Mouse (Mus musculus) B cell, adult 67 days (primary cell): ENCODE data around the gene Olfr1145. TPM values are rescaled to one million over a fixed set of nuclear protein-coding genes. Genes with fewer than 3 reads are reported as not detected.

ENCODE experiments used
- total RNA-seq, 2 experiments: library from RNA; stranded (reverse); gene quantifications; 4 replicates each; pipeline ENCODE4 v1.2.4; 2023

Olfr1145 gene
- not detected for total RNA-seq

GRCm38 (mm10) chr2:87809522-87809921, at the start of gene Olfr1145:
Gene Olfr1145 (plus strand): TSS chr2:87809822.

GRCm38 (mm10) chr2:87779183-87779582, 30.4 kb upstream of the Olfr1145 start, which contains the start of gene Olfr152:
Gene Olfr152 (plus strand): TSS chr2:87779483.

GRCm38 (mm10) chr2:87800292-87800691, 9.3 kb upstream of the Olfr1145 start, which contains the start of gene Olfr1143:
Gene Olfr1143 (plus strand): TSS chr2:87800592.

GRCm38 (mm10) chr2:87830233-87830632, 20.6 kb downstream of the Olfr1145 start, which contains the start of gene Olfr1148:
Gene Olfr1148 (plus strand): TSS chr2:87830533.

GRCm38 (mm10) chr2:87843693-87844092, 34.1 kb downstream of the Olfr1145 start, which contains the start of gene Olfr1150-ps1:
Gene Olfr1150-ps1 (plus strand): TSS chr2:87843993.

GRCm38 (mm10) chr2:87855562-87855961, 45.9 kb downstream of the Olfr1145 start, which contains the start of gene Olfr1151:
Gene Olfr1151 (plus strand): TSS chr2:87855862.

Other genes with a start within 250 kb of the Olfr1145 start
- not detected for gene Olfr1129, start 235.9 kb upstream of the Olfr1145 start, total RNA-seq
- not detected for gene Olfr1130, start 203.6 kb upstream of the Olfr1145 start, total RNA-seq
- not detected for gene Olfr1131, start 182.7 kb upstream of the Olfr1145 start, total RNA-seq
- not detected for gene Olfr1132, start 172.3 kb upstream of the Olfr1145 start, total RNA-seq
- not detected for gene Olfr1133, start 162.4 kb upstream of the Olfr1145 start, total RNA-seq
- not detected for gene Olfr1134, start 151.4 kb upstream of the Olfr1145 start, total RNA-seq
- not detected for gene Olfr1135, start 136.2 kb upstream of the Olfr1145 start, total RNA-seq
- not detected for gene Olfr1136, start 115.9 kb upstream of the Olfr1145 start, total RNA-seq
- gene Olfr1137, start 96.6 kb upstream of the Olfr1145 start, total RNA-seq, result not detected
- not detected for gene Olfr1138, start 69.8 kb upstream of the Olfr1145 start, total RNA-seq
- not detected for gene Olfr1140, start 66.1 kb upstream of the Olfr1145 start, total RNA-seq
- not detected for gene Olfr1141, start 55.8 kb upstream of the Olfr1145 start, total RNA-seq
- gene Olfr152, start 30.3 kb upstream of the Olfr1145 start, total RNA-seq, result not detected
- not detected for gene Olfr1143, start 9.2 kb upstream of the Olfr1145 start, total RNA-seq
- gene Olfr1148, start 20.7 kb downstream of the Olfr1145 start, total RNA-seq, result not detected
- gene Olfr1150-ps1, start 34.2 kb downstream of the Olfr1145 start, total RNA-seq, result not detected
- not detected for gene Olfr1151, start 46.0 kb downstream of the Olfr1145 start, total RNA-seq
- not detected for gene Olfr1152, start 56.7 kb downstream of the Olfr1145 start, total RNA-seq
- gene Olfr1153, start 85.1 kb downstream of the Olfr1145 start, total RNA-seq, result not detected
- not detected for gene Olfr1154, start 95.3 kb downstream of the Olfr1145 start, total RNA-seq
- not detected for gene Olfr1155, start 135.3 kb downstream of the Olfr1145 start, total RNA-seq
- not detected for gene Olfr1156, start 143.3 kb downstream of the Olfr1145 start, total RNA-seq
- gene Olfr1157, start 158.5 kb downstream of the Olfr1145 start, total RNA-seq, result not detected
- gene Olfr74, start 164.8 kb downstream of the Olfr1145 start, total RNA-seq, result not detected
- gene Olfr1158, start 180.3 kb downstream of the Olfr1145 start, total RNA-seq, result not detected
- not detected for gene Olfr1160, start 198.4 kb downstream of the Olfr1145 start, total RNA-seq
- not detected for gene Olfr1161, start 213.0 kb downstream of the Olfr1145 start, total RNA-seq
- not detected for gene Olfr73, start 227.9 kb downstream of the Olfr1145 start, total RNA-seq
- gene Olfr1162, start 241.3 kb downstream of the Olfr1145 start, total RNA-seq, result not detected